11 mouse cellular contexts compared by ENCODE assay signal in genomic region chr15:88503896-88504295, GRCm38 (mm10).
"Had no signal": no experiment of that assay in that cellular context is flagged by ENCODE, and none has a peak within 500 bp of the region (broad histone marks: within the 10 kb centered on the region; RNA-seq: fewer than 3 reads in every experiment).

No protein-coding gene starts in this region.

- DNase-seq: kidney, adult 2 months; kidney, postnatal 25 days; layer of hippocampus, adult 9-11 months; liver, postnatal 0 days; lung, embryonic 14.5 days; midbrain, embryonic 14.5 days; retina, postnatal 1 day; right cerebral cortex, postnatal 25 days; spleen, adult 18-20 months; thymus, postnatal 25 days had no signal

- ATAC-seq: liver, postnatal 0 days; lung, postnatal 0 days had no signal
